Mouse (Mus musculus) T-cell, adult 2 months (primary cell): ENCODE data around the gene Sars.

Experiments used
- DNase-seq: peaks from one replicate; pipeline ENCODE4 v3.0.0; 2022; ENCODE audit warnings: low spot score

Gene Sars

GRCm38 (mm10) chr3:108444698-108445365, at the start of gene Sars:
Gene Sars, minus strand, starts transcription at chr3:108445209.
- DNase-seq: peak; percentile 84

DNA sequence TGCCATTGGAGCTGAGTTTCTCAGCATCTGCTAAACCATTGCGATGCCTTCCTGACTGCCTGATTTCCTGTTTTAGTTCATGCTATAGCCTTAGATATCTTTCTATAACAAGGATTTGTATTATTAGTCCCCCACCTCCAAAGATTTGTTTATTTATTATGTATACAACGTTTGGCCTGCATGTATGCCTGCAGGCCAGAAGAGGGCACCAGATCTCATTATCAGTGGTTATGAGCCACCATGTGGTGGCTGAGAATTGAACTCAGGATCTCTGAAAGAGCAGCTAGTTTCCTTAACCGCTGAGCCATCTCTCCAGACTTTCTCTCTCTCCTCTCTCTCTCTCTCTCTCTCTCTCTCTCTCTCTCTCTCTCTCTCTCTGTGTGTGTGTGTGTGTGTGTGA, 45.0 kb upstream of the Sars start:
- DNase-seq: no peak

GRCm38 (mm10) chr3:108484749-108485148, 39.7 kb upstream of the Sars start:
- DNase-seq: no peak

- no peak for DNase-seq
These were observed 33.8 kb upstream of the Sars start for GRCm38 (mm10) chr3:108478800-108479199.

DNA sequence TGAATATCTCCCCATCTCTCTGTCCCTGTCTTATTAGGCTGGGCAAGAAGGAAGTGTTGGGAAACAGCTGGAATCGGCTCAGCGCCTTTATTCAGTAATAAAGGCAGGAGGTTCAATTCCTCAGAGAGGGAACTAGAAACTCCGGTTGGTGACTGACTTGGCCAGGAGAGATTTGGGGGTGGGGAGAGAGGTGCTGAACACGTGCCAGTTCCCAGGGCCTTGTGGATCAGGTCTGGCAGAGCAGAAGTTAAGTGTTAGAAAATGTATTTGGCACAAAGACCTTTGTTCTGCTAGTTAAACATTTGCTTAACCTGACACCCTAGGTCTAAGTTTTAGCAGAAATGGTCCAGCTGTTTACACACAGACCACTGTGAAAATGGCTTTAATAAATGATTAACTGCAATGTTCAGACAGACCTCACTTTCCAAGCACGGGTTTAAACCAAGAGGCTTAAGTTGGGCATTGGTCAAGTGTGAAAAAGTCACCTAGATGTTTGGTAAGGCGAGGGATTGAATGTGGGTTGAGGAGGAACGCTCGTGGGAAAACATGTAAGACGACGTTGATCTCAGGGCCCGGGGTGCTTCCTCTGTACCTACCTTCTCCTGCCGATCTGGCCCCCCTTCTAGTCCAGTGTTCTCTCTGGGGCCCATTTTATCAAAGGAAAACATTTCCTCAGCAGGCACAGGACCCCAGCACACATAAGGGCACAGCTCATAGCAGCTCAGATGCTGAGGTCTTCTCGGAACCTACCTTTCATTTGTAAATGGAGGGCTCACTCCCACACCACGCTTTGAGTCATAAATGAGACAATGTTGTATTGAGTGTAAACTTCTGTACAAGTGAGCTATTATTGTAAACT, 32.0 kb upstream of the Sars start:
- no peak for DNase-seq

- no peak for DNase-seq
These were observed 30.5 kb upstream of the Sars start for GRCm38 (mm10) chr3:108475496-108475895.

DNA sequence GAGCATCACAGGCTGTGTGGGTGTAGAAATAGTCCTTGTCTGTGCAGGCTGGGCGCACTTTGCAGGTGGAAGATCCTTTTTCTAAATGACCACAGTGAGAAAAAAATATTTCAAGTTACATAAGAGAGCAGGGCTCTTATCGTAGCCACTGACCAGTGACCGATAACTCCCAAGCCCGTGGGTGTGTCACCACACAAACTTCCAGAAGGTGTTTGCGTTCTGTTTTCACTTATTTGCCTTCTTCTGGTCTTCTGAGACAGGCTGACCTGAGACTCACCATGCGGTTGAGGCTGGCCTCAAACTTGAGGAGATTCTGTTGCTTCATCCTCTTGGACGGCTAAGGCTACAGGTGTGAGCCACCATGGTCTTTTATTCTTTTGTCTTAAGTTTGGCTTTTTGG, 30.0 kb upstream of the Sars start:
- DNase-seq: no peak

DNA sequence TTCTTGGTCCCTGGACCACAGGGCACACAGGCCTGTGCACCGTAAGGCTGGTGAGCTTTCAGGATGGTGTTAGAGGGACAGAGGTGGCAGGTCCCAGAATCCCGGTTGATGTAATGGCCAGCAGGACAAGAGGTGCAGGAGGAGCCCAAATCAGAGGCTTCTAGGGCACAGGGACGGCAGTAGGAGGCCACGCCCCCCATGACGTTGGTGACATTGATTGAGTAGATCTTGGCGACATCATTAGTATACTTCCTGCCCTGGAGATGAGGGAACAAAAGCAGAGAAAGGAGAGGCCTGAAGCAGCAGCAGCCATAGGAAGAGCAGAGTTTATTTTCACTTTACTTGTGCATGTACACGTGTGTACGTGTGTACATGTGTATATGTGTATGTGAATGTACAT, 22.8 kb upstream of the Sars start:
- no peak for DNase-seq

DNA sequence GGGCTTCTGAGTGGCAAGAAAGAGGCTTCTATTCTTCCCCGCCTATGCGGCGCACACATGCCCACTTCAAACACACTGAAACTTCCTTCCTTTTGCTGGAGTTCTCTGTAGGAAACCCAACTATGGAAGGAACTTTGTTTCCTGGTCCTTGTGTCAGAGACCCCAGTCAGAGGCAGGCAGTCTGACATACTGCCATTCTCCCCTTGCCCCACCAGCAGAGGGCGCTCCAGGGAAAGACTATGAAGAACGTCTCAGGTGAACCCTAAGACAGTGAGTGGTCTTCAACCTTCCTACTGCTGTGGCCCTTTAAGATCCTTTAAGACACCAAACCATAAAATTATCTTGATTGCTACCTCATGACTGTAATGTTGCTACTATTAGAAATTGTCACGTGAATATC, 21.4 kb upstream of the Sars start:
- peak; percentile 50 for DNase-seq

- DNase-seq: peak; percentile 71
These were observed 13.9 kb upstream of the Sars start for GRCm38 (mm10) chr3:108458866-108459265.

GRCm38 (mm10) chr3:108458380-108458779, 13.4 kb upstream of the Sars start:
- peak; percentile 12 for DNase-seq

DNA sequence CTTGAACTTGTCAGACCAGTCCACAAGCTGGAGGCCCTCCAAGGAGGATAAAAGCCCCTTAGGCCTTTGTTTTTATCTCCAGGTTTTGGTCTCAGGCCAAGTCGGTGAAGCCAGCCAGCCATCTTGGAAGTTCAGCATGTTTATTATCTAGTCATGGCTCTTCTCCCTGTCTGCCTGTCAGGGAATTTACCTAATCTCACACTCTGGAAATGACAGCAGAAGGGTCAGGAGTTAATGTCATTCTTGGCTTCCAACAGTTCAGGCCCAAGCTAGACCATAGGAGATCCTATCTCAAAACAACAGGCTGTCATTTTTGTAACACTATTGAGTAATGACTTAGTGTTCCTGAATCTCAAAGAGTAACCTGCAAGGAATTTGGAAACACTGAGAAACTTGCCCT, 9.2 kb upstream of the Sars start:
- no peak for DNase-seq

DNA sequence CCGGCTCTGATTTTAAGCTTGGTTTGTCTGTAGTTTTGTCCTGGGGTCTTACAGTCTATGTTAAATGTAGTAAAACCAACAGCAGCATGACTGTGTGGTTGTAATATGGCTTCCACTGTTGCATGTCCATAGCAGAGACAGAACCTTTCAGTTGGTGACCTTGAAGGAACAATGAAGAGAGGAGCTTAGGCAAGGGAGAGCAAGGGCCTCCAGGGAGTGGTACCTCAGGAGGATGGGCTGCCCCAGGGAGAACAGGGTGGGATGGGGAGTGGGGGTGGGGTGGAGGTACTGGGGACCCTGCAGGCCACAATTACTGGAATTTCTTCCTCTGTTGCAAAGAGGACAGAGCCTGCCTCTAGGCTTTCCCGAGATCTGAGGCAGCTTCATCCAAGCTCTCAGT, 7.0 kb upstream of the Sars start:
- DNase-seq: no peak

DNA sequence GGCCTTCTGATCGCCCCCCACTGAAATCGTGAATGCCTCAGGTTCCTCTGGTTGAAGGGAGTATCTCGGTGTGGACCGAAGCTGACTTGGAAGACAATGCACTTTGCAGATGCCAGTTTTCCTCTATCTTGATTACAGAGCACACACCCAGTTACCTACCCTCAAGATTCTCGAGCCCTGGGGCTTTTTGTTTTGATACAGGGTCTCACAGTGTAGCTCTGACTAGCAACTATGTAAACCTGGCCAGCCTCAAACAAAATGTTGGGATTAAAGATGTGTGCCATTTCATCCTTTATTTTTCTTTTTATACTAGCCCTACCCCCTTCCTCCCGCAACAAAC, 327 bp upstream of the Sars start:
- DNase-seq: no peak

- DNase-seq: peak; percentile 69
These were observed 980 bp downstream of the Sars start for GRCm38 (mm10) chr3:108444029-108444428.

DNA sequence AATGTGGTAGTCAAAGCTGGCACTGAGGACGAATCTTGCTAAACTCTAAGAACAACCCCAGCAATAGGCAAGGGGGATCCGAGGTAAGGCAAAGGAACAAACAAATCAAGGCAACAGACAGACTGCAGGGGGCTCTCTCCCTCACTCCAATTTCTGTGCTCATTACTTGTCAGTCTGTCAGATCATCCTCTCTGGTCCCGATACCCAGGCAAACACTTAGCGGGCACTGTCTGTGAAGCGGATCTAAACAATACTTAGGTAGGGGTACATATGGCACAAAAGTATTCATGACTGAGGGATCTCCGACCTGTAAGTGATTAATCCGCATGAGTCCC, 8.7 kb downstream of the Sars start:
- DNase-seq: no peak

- no peak for DNase-seq
These were observed 9.2 kb downstream of the Sars start for GRCm38 (mm10) chr3:108435701-108436379.

DNA sequence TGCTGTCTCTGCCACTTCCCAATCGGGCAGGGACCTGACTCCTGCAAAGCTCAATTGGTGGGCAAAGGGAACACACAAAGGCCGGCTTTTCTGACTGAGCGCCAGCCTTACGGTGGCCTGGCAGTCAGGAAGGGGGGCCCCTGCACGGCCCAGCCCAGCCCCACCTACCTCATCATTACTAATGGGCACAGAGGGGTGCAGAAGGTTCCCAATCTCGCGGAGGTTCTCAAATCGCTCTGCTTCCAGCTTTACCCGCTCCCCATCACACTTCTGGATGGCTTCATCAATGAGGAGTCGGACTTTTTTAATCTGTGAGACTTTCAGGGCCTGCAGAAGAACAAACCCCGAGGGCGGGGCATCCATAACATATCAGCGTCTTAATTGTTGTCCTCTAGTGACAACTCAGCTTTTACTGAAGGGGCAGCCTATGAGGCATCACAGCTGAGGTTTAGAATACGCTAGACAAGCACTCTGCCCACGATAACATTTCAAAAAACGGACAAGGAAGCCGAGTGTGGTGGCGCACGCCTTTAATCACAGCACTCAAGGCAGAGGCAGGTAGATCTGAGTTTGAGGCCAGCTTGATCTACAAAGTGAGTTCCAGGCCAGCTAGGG, 11.0 kb downstream of the Sars start:
- no peak for DNase-seq

DNA sequence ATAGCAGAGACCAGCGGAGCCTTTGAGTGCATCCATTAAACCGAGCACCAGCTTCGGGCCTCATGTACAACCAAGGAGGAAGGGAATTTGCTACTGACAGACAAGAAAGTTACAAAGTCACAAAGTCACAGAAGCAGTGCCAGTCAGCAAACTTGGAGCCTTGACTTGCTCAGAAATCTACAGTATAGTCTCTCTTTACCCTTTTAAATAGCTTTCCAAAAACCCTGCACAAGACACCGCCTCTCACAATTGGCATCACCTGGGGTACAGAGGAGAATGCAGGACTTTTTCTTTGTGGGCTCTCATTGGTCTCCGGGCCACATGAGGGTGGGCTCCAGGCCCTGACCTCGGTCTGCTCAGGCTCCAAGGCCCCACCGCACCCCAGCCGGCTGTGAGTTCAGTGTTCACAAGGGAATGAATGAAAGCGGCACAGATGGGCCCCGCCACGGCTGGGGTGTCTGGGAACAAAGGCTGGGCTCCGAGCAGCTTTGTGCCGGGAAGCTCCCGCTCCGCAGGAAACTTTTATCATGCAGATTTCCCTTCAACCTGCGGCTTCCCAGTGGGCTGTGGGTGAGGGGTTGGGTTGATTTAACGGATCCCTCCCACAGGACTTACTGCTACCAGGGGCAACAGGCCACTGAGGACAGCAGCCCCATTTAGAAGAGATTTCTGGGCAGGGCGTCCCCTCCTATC, 11.7 kb downstream of the Sars start:
- DNase-seq: no peak

GRCm38 (mm10) chr3:108432542-108433187, 12.3 kb downstream of the Sars start:
- DNase-seq: no peak

- DNase-seq: no peak
These were observed 19.4 kb downstream of the Sars start for GRCm38 (mm10) chr3:108425624-108426018.
